Mouse (Mus musculus): Measurements from ENCODE around the gene Lrig1. TPM values are rescaled to one million over a fixed set of nuclear protein-coding genes. Genes with fewer than 3 reads are reported as not detected.
"Not testable (repeated sequence)": the region's sequence is repeated elsewhere in the genome, so short reads cannot be mapped to it uniquely, and the experiment has no call there.

The Lrig1 gene
- total RNA-seq, 2 experiments from 2014 or later: 29.8 to 30.9 TPM

DNA sequence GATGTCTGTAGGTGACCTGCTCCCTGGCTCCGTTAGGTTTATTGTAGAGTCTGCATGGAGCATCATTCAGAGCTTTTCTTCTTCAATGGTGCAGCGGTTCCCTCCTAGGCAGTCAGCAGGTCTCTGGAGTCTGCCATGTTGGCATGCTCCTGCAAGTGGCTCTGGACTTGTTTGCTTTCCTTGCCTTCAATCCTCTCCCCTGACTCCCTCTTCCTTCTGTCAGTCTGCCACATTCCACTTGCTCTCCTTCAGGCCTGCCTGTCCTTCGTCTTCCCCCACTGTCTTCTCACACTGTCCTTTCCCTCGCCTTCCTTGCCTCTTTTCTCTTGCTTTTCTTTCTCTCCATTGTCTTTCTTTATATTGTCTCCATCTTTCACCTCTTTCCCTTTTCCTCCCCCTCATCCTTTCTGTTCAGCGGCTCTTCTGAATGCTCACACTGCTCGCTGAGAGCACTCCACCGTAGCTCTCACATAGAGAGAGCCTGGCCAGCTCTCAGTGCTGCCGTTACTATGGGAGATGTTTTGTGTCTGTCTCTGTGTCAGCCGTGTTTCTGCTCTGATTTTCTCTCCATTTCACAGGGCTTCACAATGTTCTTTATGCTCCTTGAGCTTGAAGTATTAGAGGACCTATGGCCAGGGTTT, 124.3 kb downstream of the Lrig1 start:
- no peak for DNase-seq

DNA sequence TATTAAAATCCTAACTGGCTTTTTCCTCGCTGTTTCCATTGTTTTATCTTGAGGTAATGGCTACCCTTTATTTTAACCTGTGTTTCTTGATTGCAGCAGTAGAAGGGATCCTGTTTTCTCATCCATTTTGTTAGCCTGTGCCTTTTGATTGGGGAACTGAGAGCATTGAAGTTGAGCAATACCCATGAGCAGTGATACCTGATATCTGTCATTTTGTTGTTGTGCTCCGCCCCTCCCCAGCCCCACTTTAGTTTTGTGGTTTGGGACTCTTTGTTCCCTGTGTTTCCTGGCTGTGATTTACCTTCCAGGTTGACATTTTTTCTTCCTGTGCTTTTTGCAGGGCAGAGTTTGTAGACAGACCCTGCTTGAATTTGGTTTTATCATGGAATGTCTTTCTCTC, 131.9 kb downstream of the Lrig1 start:
- DNase-seq: no peak

DNA sequence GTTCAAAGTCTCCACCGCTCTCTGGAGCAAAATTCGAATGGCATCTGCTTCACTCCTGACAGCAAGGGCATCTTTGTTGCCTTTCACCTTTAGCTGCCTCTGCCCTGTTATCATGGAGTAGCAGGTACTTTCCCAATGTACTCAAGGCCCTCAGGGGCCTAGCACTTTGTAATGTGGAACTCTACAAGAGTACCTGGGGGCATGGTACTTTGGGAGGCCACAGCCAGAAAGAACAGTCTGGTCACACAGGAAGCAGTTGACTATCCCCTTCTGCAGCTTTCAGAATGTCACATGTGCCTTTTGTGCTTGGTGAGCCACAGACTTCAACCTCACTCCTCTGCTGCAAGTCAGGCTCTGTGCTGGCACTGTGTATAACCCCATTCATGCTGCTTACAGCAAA, 134.2 kb downstream of the Lrig1 start:
- DNase-seq: no peak

GRCm38 (mm10) chr6:94563203-94563940, 136.6 kb downstream of the Lrig1 start:
- no peak for DNase-seq

GRCm38 (mm10) chr6:94561346-94561745, 138.6 kb downstream of the Lrig1 start:
- DNase-seq: no peak

GRCm38 (mm10) chr6:94560896-94561295, 139.1 kb downstream of the Lrig1 start:
- DNase-seq: no peak

- not testable (repeated sequence) for DNase-seq
Measured at GRCm38 (mm10) chr6:94558603-94559002, 141.4 kb downstream of the Lrig1 start.

Small RNA genes within 50 kb of the gene (microRNA-seq; reads per million reads assigned to microRNA genes)
- gene Mir7041: 0 reads per million in 2 experiments

Other genes with a start within 250 kb of the Lrig1 start
- gene Slc25a26, start 199.8 kb downstream of the Lrig1 start, total RNA-seq (2021): 10 to 100 TPM; 17.9 to 19.6 TPM